Mouse (Mus musculus) stomach, embryonic 14.5 days (tissue): ENCODE results near the gene Ppargc1a. TPM values are rescaled to one million over a fixed set of nuclear protein-coding genes. Genes with fewer than 3 reads are reported as not detected.

Source experiments
- ATAC-seq: fragments of 200-750 bp; cut with Nextera tagmentation; 2 replicates; pipeline ENCODE4 v1.8.0; 2017; ENCODE audit warnings: low read depth, moderate TSS enrichment; ENCODE audit not compliant: insufficient number of reproducible peaks, insufficient read depth, low FRiP score
- H3K27ac ChIP-seq: fragments of 300-500 bp; sonication (generic); 2 replicates; pipeline ENCODE4 v1.5.1; 2014; ENCODE audit warnings: mild to moderate bottlenecking, low read length, moderate library complexity, mixed read lengths
- H3K27me3 ChIP-seq: fragments of 300-500 bp; sonication (generic); 2 replicates; pipeline ENCODE4 v1.6.1; 2014; ENCODE audit warnings: low read length, control low read depth, mixed read lengths; ENCODE audit not compliant: control insufficient read depth, insufficient read depth
- H3K36me3 ChIP-seq: fragments of 300-500 bp; sonication (generic); 2 replicates; pipeline ENCODE4 v1.6.1; 2014; ENCODE audit warnings: mild to moderate bottlenecking, control low read depth, low read length, moderate library complexity, mixed read lengths; ENCODE audit not compliant: control insufficient read depth, insufficient read depth
- H3K4me1 ChIP-seq: fragments of 300-500 bp; sonication (generic); 2 replicates; pipeline ENCODE4 v1.6.1; 2014; ENCODE audit warnings: low read length, control low read depth, mixed read lengths; ENCODE audit not compliant: control insufficient read depth, insufficient read depth
- H3K4me2 ChIP-seq: fragments of 300-500 bp; sonication (generic); replicated peaks from 2 replicates; pipeline ENCODE4 v1.6.1; 2014; ENCODE audit warnings: low read depth, low read length, control low read depth
- H3K4me3 ChIP-seq: fragments of 300-500 bp; sonication (generic); 2 replicates; pipeline ENCODE4 v1.5.1; 2014; ENCODE audit warnings: low read depth, low read length, control low read depth
- H3K9ac ChIP-seq: fragments of 300-500 bp; sonication (generic); replicated peaks from 2 replicates; pipeline ENCODE4 v1.6.1; 2014; ENCODE audit warnings: low read depth, mild to moderate bottlenecking, control low read depth, low read length, moderate library complexity, mixed read lengths
- H3K9me3 ChIP-seq: fragments of 300-500 bp; sonication (generic); 2 replicates; pipeline ENCODE4 v1.6.1; 2016; ENCODE audit warnings: low read depth, low read length, control low read depth; ENCODE audit not compliant: control insufficient read depth
- WGBS: fragments of 180-500 bp; shearing (Covaris S2); extraction: QIAGEN DNeasy Blood & Tissue Kit; methylation state at CpG from one replicate; pipeline ENCODE4 v1.1.7; 2014; 5-methylcytosine and 5-hydroxymethylcytosine counted together
- polyA plus RNA-seq: library from polyadenylated mRNA; unstranded; fragments of >200 nt; fragmentation: Nextera tagmentation; extraction: Ambion mirVana; gene quantifications from 2 replicates; pipeline ENCODE4 v1.2.1, GENCODE M21; 2014

Gene Ppargc1a
- polyA plus RNA-seq, 1 experiment from 2014 or later: 6.1 TPM

- WGBS: 13% methylated on average over 7 of the region's 7 CpGs
- no peak overlapping the region; the same call in 1 of the 2 replicates for H3K27ac ChIP-seq
- H3K4me1 ChIP-seq: 0 out of 2 replicates have a peak, but pooled peaks cover 3% of the 10 kb centered on the region
- H3K9ac ChIP-seq: no peak overlapping the region
- no peaks in the 10 kb centered on the region for H3K36me3 ChIP-seq
- H3K4me3 ChIP-seq: no peak overlapping the region
- ATAC-seq: peak; percentile 61; the same call in 1 of the 2 replicates
- no peaks in the 10 kb centered on the region for H3K27me3 ChIP-seq
- no peaks in the 10 kb centered on the region for H3K9me3 ChIP-seq
- peak overlapping the region; percentile 10; the same call in 1 of the 2 replicates for H3K4me2 ChIP-seq
These were observed 89.1 kb downstream of the Ppargc1a start for GRCm38 (mm10) chr5:51478319-51478994.

GRCm38 (mm10) chr5:51477140-51477539 is 90.4 kb downstream of the Ppargc1a start:
- H3K36me3 ChIP-seq: no peaks in the 10 kb centered on the region
- WGBS: 68% methylated on average over 3 of the region's 3 CpGs
- H3K27me3 ChIP-seq: no peaks in the 10 kb centered on the region
- H3K9ac ChIP-seq: no peak overlapping the region
- no peak for ATAC-seq
- H3K4me1 ChIP-seq: 0 out of 2 replicates have a peak, but pooled peaks cover 3% of the 10 kb centered on the region
- no peaks in the 10 kb centered on the region for H3K9me3 ChIP-seq
- H3K4me3 ChIP-seq: no peak overlapping the region
- H3K4me2 ChIP-seq: no peak overlapping the region
- no peak overlapping the region for H3K27ac ChIP-seq

GRCm38 (mm10) chr5:51475034-51475541 is 92.4 kb downstream of the Ppargc1a start:
- no peaks in the 10 kb centered on the region for H3K27me3 ChIP-seq
- H3K4me2 ChIP-seq: no peak overlapping the region
- H3K36me3 ChIP-seq: no peaks in the 10 kb centered on the region
- H3K4me1 ChIP-seq: 0 out of 2 replicates have a peak, but pooled peaks cover 3% of the 10 kb centered on the region
- no peak overlapping the region for H3K27ac ChIP-seq
- no peak overlapping the region for H3K9ac ChIP-seq
- no peaks in the 10 kb centered on the region for H3K9me3 ChIP-seq
- 79% methylated on average over 4 of the region's 4 CpGs for WGBS
- ATAC-seq: no peak
- H3K4me3 ChIP-seq: no peak overlapping the region

- Histone ChIP-seq H3K4me3 (no peak overlapping the region), H3K4me2 (no peak overlapping the region), H3K36me3 (no peaks in the 10 kb centered on the region), H3K27ac (no peak overlapping the region), H3K4me1 (no peaks in the 10 kb centered on the region), H3K9me3 (no peaks in the 10 kb centered on the region), H3K27me3 (no peaks in the 10 kb centered on the region), H3K9ac (no peak overlapping the region)
- 94% methylated on average over 4 of the region's 4 CpGs for WGBS
- no peak for ATAC-seq
These were observed 95.9 kb downstream of the Ppargc1a start for GRCm38 (mm10) chr5:51471614-51472013.

GRCm38 (mm10) chr5:51466036-51466435 is 101.5 kb downstream of the Ppargc1a start:
- no peak overlapping the region for H3K9ac ChIP-seq
- no peak overlapping the region for H3K4me2 ChIP-seq
- H3K36me3 ChIP-seq: no peaks in the 10 kb centered on the region
- no peaks in the 10 kb centered on the region for H3K4me1 ChIP-seq
- no peaks in the 10 kb centered on the region for H3K9me3 ChIP-seq
- WGBS: 56% methylated on average over 5 of the region's 5 CpGs
- H3K27me3 ChIP-seq: no peaks in the 10 kb centered on the region
- no peak overlapping the region for H3K27ac ChIP-seq
- no peak overlapping the region for H3K4me3 ChIP-seq
- ATAC-seq: no peak

- Histone ChIP-seq H3K4me3 (no peak overlapping the region), H3K27ac (no peak overlapping the region), H3K27me3 (no peaks in the 10 kb centered on the region), H3K4me1 (no peaks in the 10 kb centered on the region), H3K9ac (no peak overlapping the region), H3K36me3 (no peaks in the 10 kb centered on the region), H3K9me3 (no peaks in the 10 kb centered on the region), H3K4me2 (no peak overlapping the region)
- 69% methylated on average over 3 of the region's 3 CpGs for WGBS
- no peak for ATAC-seq
These were observed 115.5 kb downstream of the Ppargc1a start for GRCm38 (mm10) chr5:51452033-51452432.

GRCm38 (mm10) chr5:51447631-51448030 is 119.9 kb downstream of the Ppargc1a start:
- no peak overlapping the region for H3K4me2 ChIP-seq
- H3K9me3 ChIP-seq: no peaks in the 10 kb centered on the region
- H3K27ac ChIP-seq: no peak overlapping the region
- H3K9ac ChIP-seq: no peak overlapping the region
- no peaks in the 10 kb centered on the region for H3K4me1 ChIP-seq
- no peak for ATAC-seq
- no peaks in the 10 kb centered on the region for H3K27me3 ChIP-seq
- WGBS: 91% methylated on average over 1 of the region's 1 CpGs
- H3K4me3 ChIP-seq: no peak overlapping the region
- H3K36me3 ChIP-seq: no peaks in the 10 kb centered on the region

- H3K9ac ChIP-seq: no peak overlapping the region
- H3K9me3 ChIP-seq: no peaks in the 10 kb centered on the region
- H3K4me2 ChIP-seq: no peak overlapping the region
- 89% methylated on average over 14 of the region's 14 CpGs for whole genome bisulfite sequencing
- H3K36me3 ChIP-seq: no peaks in the 10 kb centered on the region
- no peaks in the 10 kb centered on the region for H3K4me1 ChIP-seq
- H3K4me3 ChIP-seq: no peak overlapping the region
- H3K27ac ChIP-seq: no peak overlapping the region
- ATAC-seq: no peak
- no peaks in the 10 kb centered on the region for H3K27me3 ChIP-seq
These were observed 121.0 kb downstream of the Ppargc1a start for GRCm38 (mm10) chr5:51446299-51447090.
